Comparison of ENCODE assay signal across 8 mouse cellular contexts in the genomic region with DNA sequence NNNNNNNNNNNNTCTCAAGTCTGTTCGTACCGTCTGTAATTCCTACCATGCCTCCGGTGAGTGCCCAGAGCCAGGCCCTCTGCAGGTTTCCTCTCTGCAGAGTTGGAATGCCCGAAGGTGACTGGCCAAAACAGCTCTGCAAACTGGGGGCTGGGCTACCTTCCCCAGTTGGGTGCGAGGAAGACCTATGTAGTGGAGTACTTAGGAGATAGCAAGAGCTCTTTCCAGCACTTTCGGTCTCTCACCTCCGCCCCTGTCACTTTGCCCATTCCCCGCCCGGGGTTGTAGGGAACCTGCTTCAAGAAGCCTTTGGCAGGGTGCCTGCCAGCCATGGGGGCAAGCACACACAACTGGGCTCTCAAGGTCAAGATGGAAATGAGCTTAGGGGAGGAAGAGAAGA. TPM values are rescaled to one million over a fixed set of nuclear protein-coding genes. Genes with fewer than 3 reads are reported as not detected.
DNase-seq lines count a peak whose midpoint lies in the region; ATAC-seq and TF ChIP-seq lines count a peak whose summit lies in the region.

No protein-coding gene starts in this region.

- ATAC-seq in frontal cortex, adult (ENCODE audit: low TSS enrichment): peak; percentile 28; the same call in 1 of the 2 replicates
- ATAC-seq in embryonic facial prominence, embryonic 13.5 days (ENCODE audit: insufficient number of reproducible peaks, insufficient read depth, low FRiP score, low TSS enrichment, low read depth): no peak
- ATAC-seq in hindbrain, embryonic 13.5 days (ENCODE audit: low FRiP score): 0 out of 2 replicates have a peak, but pooled peaks have one; percentile 26
- ATAC-seq in neural tube, embryonic 12.5 days (ENCODE audit: low FRiP score, low read depth): no peak; the same call in 1 of the 2 replicates

- TF ChIP-seq POLR2A in ES-Bruce4 (IDR thresholded peaks at IDR 0.05; ENCODE audit: insufficient read depth, low read length): no peak

- H3K4me1 ChIP-seq in ES-Bruce4 (ENCODE audit: control insufficient read depth, insufficient read depth, low read length): no peaks in the 10 kb centered on the region
- H3K4me1 ChIP-seq in embryonic facial prominence, embryonic 13.5 days: no peaks in the 10 kb centered on the region
- 0 out of 2 replicates have a peak, but pooled peaks cover 11% of the 10 kb centered on the region for H3K4me1 ChIP-seq in hindbrain, embryonic 13.5 days (replicated peaks)
- peaks cover 12% of the 10 kb centered on the region for H3K4me1 ChIP-seq in limb, embryonic 10.5 days
- no peaks in the 10 kb centered on the region for H3K4me1 ChIP-seq in neural tube, embryonic 12.5 days

- no peak for TF ChIP-seq EP300 in ES-Bruce4 (IDR thresholded peaks at IDR 0.05; ENCODE audit: insufficient read depth, low read depth, low read length)

- H3K9ac ChIP-seq in ES-Bruce4 (ENCODE audit: low read depth, poor library complexity, severe bottlenecking): 0 out of 2 replicates have a peak overlapping the region, but pooled peaks have one; percentile 27
- peak overlapping the region; percentile 65 for H3K9ac ChIP-seq in embryonic facial prominence, embryonic 13.5 days
- peak overlapping the region; percentile 80 for H3K9ac ChIP-seq in hindbrain, embryonic 13.5 days
- peak overlapping the region; percentile 45 for H3K9ac ChIP-seq in neural tube, embryonic 12.5 days

- no peak for TF ChIP-seq CTCF in ES-Bruce4 (IDR thresholded peaks at IDR 0.05; ENCODE audit: low read depth, low read length)

- H3K36me3 ChIP-seq in ES-Bruce4 (ENCODE audit: control insufficient read depth, insufficient read depth, low read length, poor library complexity, severe bottlenecking): no peaks in the 10 kb centered on the region
- H3K36me3 ChIP-seq in embryonic facial prominence, embryonic 13.5 days: no peaks in the 10 kb centered on the region
- no peaks in the 10 kb centered on the region for H3K36me3 ChIP-seq in hindbrain, embryonic 13.5 days
- H3K36me3 ChIP-seq in limb, embryonic 10.5 days: no peaks in the 10 kb centered on the region
- no peaks in the 10 kb centered on the region for H3K36me3 ChIP-seq in neural tube, embryonic 12.5 days

- peak overlapping the region; percentile 25 for H3K4me3 ChIP-seq in ES-Bruce4 (ENCODE audit: low read depth, low read length)
- H3K4me3 ChIP-seq in embryonic facial prominence, embryonic 13.5 days: peak overlapping the region; percentile 48
- H3K4me3 ChIP-seq in hindbrain, embryonic 13.5 days: peak overlapping the region; percentile 56
- peak overlapping the region; percentile 51 for H3K4me3 ChIP-seq in limb, embryonic 10.5 days
- peak overlapping the region; percentile 43 for H3K4me3 ChIP-seq in neural tube, embryonic 12.5 days

- H3K4me2 ChIP-seq in embryonic facial prominence, embryonic 13.5 days: peak overlapping the region; percentile 63
- peak overlapping the region; percentile 58 for H3K4me2 ChIP-seq in hindbrain, embryonic 13.5 days
- H3K4me2 ChIP-seq in neural tube, embryonic 12.5 days (replicated peaks): peak overlapping the region; percentile 56

- H3K27me3 ChIP-seq in ES-Bruce4 (ENCODE audit: control insufficient read depth, insufficient read depth, low read length, poor library complexity, severe bottlenecking): no peaks in the 10 kb centered on the region
- peaks cover 35% of the 10 kb centered on the region for H3K27me3 ChIP-seq in embryonic facial prominence, embryonic 13.5 days
- peaks cover 23% of the 10 kb centered on the region; the same call in 1 of the 2 replicates for H3K27me3 ChIP-seq in hindbrain, embryonic 13.5 days
- peaks cover 90% of the 10 kb centered on the region for H3K27me3 ChIP-seq in limb, embryonic 10.5 days (ENCODE audit: low read depth, poor library complexity, severe bottlenecking)
- peaks cover 21% of the 10 kb centered on the region for H3K27me3 ChIP-seq in neural tube, embryonic 12.5 days (replicated peaks)

- DNase-seq in frontal cortex, postnatal 25 days (ENCODE audit: low spot score in 2 of 2): no peak
- peak; percentile 31 for DNase-seq in limb, embryonic 10.5 days (ENCODE audit: low spot score)
- DNase-seq in urinary bladder, postnatal 4 days (ENCODE audit: low spot score in 2 of 2): no peak

- H3K9me3 ChIP-seq in ES-Bruce4 (replicated peaks; ENCODE audit: control insufficient read depth, insufficient read depth, low read length, poor library complexity, severe bottlenecking): no peaks in the 10 kb centered on the region
- H3K9me3 ChIP-seq in embryonic facial prominence, embryonic 13.5 days: no peaks in the 10 kb centered on the region
- H3K9me3 ChIP-seq in hindbrain, embryonic 13.5 days: no peaks in the 10 kb centered on the region
- H3K9me3 ChIP-seq in limb, embryonic 10.5 days (replicated peaks): no peaks in the 10 kb centered on the region
- H3K9me3 ChIP-seq in neural tube, embryonic 12.5 days: no peaks in the 10 kb centered on the region

- no peak overlapping the region for H3K27ac ChIP-seq in ES-Bruce4 (ENCODE audit: insufficient read depth, low read length)
- no peak overlapping the region for H3K27ac ChIP-seq in embryonic facial prominence, embryonic 13.5 days
- H3K27ac ChIP-seq in hindbrain, embryonic 13.5 days: peak overlapping the region; percentile 85
- H3K27ac ChIP-seq in limb, embryonic 10.5 days: no peak overlapping the region
- no peak overlapping the region for H3K27ac ChIP-seq in neural tube, embryonic 12.5 days

- 24% methylated on average over 9 of the region's 9 CpGs for WGBS in embryonic facial prominence, embryonic 13.5 days
- WGBS in hindbrain, embryonic 13.5 days: 33% methylated on average over 9 of the region's 9 CpGs
- WGBS in limb, embryonic 10.5 days: 26% methylated on average over 9 of the region's 9 CpGs
- WGBS in neural tube, embryonic 12.5 days: 27% methylated on average over 9 of the region's 9 CpGs

RNA-seq across cellular contexts. Expression of gene Tmem35a, which starts 1.3 kb away (rescaled TPM):
- polyA plus RNA-seq in ES-Bruce4 (2011; ENCODE audit: insufficient read depth, insufficient read length, low read depth, missing spikeins): 0.58 TPM in 1 of 2 replicates, not detected in the other
- 14.2 and 16.0 TPM in 2 replicates for polyA plus RNA-seq in embryonic facial prominence, embryonic 13.5 days (2015; fragmentation: Nextera tagmentation; extraction: Ambion mirVana)
- 102 and 106 TPM in 2 replicates for polyA plus RNA-seq in hindbrain, embryonic 13.5 days (2015; fragmentation: Nextera tagmentation; extraction: Ambion mirVana)
- polyA plus RNA-seq in limb, embryonic 10.5 days (2016; fragmentation: Nextera tagmentation; extraction: Ambion mirVana): 1.8 and 3.3 TPM in 2 replicates
- polyA plus RNA-seq in neural tube, embryonic 12.5 days (2016; fragmentation: Nextera tagmentation; extraction: Ambion mirVana): 42.7 and 44.2 TPM in 2 replicates

RNA-seq across cellular contexts. Expression of gene Cenpi, which starts 11.6 kb away (rescaled TPM):
- 26.5 and 33.2 TPM in 2 replicates for polyA plus RNA-seq in ES-Bruce4 (2011; ENCODE audit: insufficient read depth, insufficient read length, low read depth, missing spikeins)
- polyA plus RNA-seq in embryonic facial prominence, embryonic 13.5 days (2015; fragmentation: Nextera tagmentation; extraction: Ambion mirVana): 27.3 and 29.7 TPM in 2 replicates
- polyA plus RNA-seq in hindbrain, embryonic 13.5 days (2015; fragmentation: Nextera tagmentation; extraction: Ambion mirVana): 6.7 and 9.3 TPM in 2 replicates
- 32.4 and 35.5 TPM in 2 replicates for polyA plus RNA-seq in limb, embryonic 10.5 days (2016; fragmentation: Nextera tagmentation; extraction: Ambion mirVana)
- 15.7 and 19.2 TPM in 2 replicates for polyA plus RNA-seq in neural tube, embryonic 12.5 days (2016; fragmentation: Nextera tagmentation; extraction: Ambion mirVana)

RNA-seq across cellular contexts. Expression of gene Trmt2b, which starts 19.5 kb away (rescaled TPM):
- 7.7 and 9.7 TPM in 2 replicates for polyA plus RNA-seq in ES-Bruce4 (2011; ENCODE audit: insufficient read depth, insufficient read length, low read depth, missing spikeins)
- 15.3 and 15.6 TPM in 2 replicates for polyA plus RNA-seq in embryonic facial prominence, embryonic 13.5 days (2015; fragmentation: Nextera tagmentation; extraction: Ambion mirVana)
- polyA plus RNA-seq in hindbrain, embryonic 13.5 days (2015; fragmentation: Nextera tagmentation; extraction: Ambion mirVana): 4.7 and 6.0 TPM in 2 replicates
- polyA plus RNA-seq in limb, embryonic 10.5 days (2016; fragmentation: Nextera tagmentation; extraction: Ambion mirVana): 7.5 and 9.8 TPM in 2 replicates
- polyA plus RNA-seq in neural tube, embryonic 12.5 days (2016; fragmentation: Nextera tagmentation; extraction: Ambion mirVana): 5.0 and 6.1 TPM in 2 replicates

Comparison
In these comparisons a context has a peak if more than half of its experiments do, and no peak if none do; other contexts are left out.
1. ATAC-seq: peak in frontal cortex, adult (single experiment) and hindbrain, embryonic 13.5 days (single experiment); none in embryonic facial prominence, embryonic 13.5 days (single experiment) and neural tube, embryonic 12.5 days (single experiment).
2. H3K9ac ChIP-seq: peak in every context shown above with its lines; median percentile 80 in hindbrain, embryonic 13.5 days; 65 in embryonic facial prominence, embryonic 13.5 days; 45 in neural tube, embryonic 12.5 days; 27 in ES-Bruce4.
3. Peak in every context shown above with its lines, with median percentiles within 50 percentile points of each other: H3K4me3 ChIP-seq and H3K4me2 ChIP-seq.